Mouse (Mus musculus): ENCODE data around the gene Gmeb1. TPM values are rescaled to one million over a fixed set of nuclear protein-coding genes. Genes with fewer than 3 reads are reported as not detected.
A peak's percentile ranks its signal among the peaks of the same experiment; 100 is the strongest.

Gene Gmeb1
- total and polyA plus RNA-seq, 3 experiments: 9.9 to 29.6 TPM; not detected in 1

DNA sequence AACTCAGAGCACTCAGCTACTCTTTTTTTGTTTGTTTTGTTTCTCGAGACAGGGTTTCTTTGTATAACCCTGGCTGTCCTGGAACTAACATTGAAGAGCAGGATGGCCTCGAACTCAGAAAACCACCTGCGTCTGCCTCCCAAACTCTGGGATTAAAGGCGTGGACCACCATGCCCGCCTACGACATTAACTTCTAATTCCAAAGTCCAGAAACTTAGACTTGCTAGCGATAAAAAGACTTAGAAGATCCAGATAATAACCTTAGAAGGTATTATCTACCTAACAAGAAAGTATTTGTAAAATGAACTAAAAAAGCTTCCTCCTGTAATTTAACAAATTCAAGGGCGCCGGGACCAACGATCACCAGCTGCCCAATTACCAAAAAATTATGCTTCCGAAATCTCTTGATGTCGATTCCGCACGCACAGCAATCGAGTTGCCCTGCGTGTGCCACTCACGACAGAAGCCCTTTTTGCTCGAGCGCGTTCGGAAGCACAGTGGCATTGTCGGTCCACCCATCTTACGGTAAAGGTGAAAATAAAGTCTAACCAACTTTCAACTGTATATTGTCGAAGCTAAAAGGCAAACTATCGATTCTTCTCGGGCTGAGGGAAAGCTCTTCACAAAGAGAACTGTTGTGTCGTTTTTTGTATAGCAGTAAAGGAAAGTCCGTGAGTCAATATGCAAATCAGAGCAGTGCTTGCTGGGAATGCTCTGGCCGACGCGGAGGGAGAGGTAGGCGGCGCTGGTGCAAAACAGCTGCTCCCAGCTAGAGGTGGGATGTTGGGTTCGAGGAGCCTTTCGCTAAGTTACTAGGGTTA lies 8.5 kb upstream of the Gmeb1 start:
- peaks cover 0 to 9% of the 10 kb centered on the region in 2 experiments; a peak in 1 of 4 replicates for H3K4me1 ChIP-seq (ENCODE audit: control insufficient read depth in 1 of 2, insufficient read depth in 2 of 2, low read length in 2 of 2)
- no peaks in the 10 kb centered on the region for H3K27me3 ChIP-seq (ENCODE audit: control insufficient read depth in 1 of 2, insufficient read depth in 2 of 2, low read length in 2 of 2)
- peaks cover 10% of the 10 kb centered on the region for H3K79me2 ChIP-seq (ENCODE audit: control insufficient read depth, insufficient read depth, low read length, poor library complexity)
- peak overlapping the region; percentile 19 to 55; a peak in 3 of 4 replicates for H3K4me3 ChIP-seq (ENCODE audit: control insufficient read depth in 1 of 2, insufficient read depth in 1 of 2, low read depth in 2 of 2, low read length in 2 of 2)
- H3K27ac ChIP-seq (ENCODE audit: control insufficient read depth, low read depth, low read length): peak overlapping the region; percentile 100
- TF ChIP-seq GATA1 (IDR thresholded peaks at IDR 0.05; ENCODE audit: low read depth, low read length) (peak; percentile 80), POLR2A (IDR thresholded peaks at IDR 0.05; ENCODE audit: control insufficient read depth in 1 of 2, insufficient read depth in 1 of 2, low read depth in 1 of 2, low read length in 2 of 2, poor library complexity in 1 of 2) (peak; percentile 99), TCF12 (IDR thresholded peaks at IDR 0.05; ENCODE audit: low read depth, low read length) (no peak), TBP (IDR thresholded peaks at IDR 0.05; ENCODE audit: low read depth, low read length) (peak; percentile 100), POLR2AphosphoS5 (IDR thresholded peaks at IDR 0.05; ENCODE audit: borderline replicate concordance, low read depth, low read length) (peak; percentile 100), GABPA (IDR thresholded peaks at IDR 0.05; ENCODE audit: low read depth, low read length) (no peak), CTCF (IDR thresholded peaks at IDR 0.05 in 2 of 3, conservative IDR thresholded peaks at IDR 0.05 in 1 of 3; ENCODE audit: control insufficient read depth in 1 of 3, insufficient read depth in 1 of 3, low read depth in 2 of 3, low read length in 3 of 3, poor library complexity in 1 of 3, severe bottlenecking in 1 of 3) (peak in 1 of 3 experiments; percentile 54; a peak in 2 of 6 replicates)
- peak overlapping the region; percentile 88 for H3K9ac ChIP-seq (ENCODE audit: control insufficient read depth, low read depth, low read length, poor library complexity, severe bottlenecking)
- peaks cover 0 to 14% of the 10 kb centered on the region in 2 experiments; a peak in 2 of 4 replicates for H3K36me3 ChIP-seq (ENCODE audit: control insufficient read depth in 1 of 2, insufficient read depth in 2 of 2, low read length in 2 of 2)
- no peaks in the 10 kb centered on the region for H3K9me3 ChIP-seq (replicated peaks; ENCODE audit: insufficient read depth, low read length)
- peak; percentile 98 for DNase-seq (ENCODE audit: low read depth, low spot score)

GRCm38 (mm10) chr4:132268871-132269739 lies 7.7 kb upstream of the Gmeb1 start:
- peak; percentile 83 for DNase-seq (ENCODE audit: low read depth, low spot score)
- TF ChIP-seq CTCF (IDR thresholded peaks at IDR 0.05 in 2 of 3, conservative IDR thresholded peaks at IDR 0.05 in 1 of 3; ENCODE audit: control insufficient read depth in 1 of 3, insufficient read depth in 1 of 3, low read depth in 2 of 3, low read length in 3 of 3, poor library complexity in 1 of 3, severe bottlenecking in 1 of 3): peak in 2 of 3 experiments; percentile 25 to 46; a peak in 3 of 6 replicates
- no peak for TF ChIP-seq NRF1 (IDR thresholded peaks at IDR 0.05; ENCODE audit: insufficient read depth, low read depth, low read length, poor library complexity, severe bottlenecking)
- 0 out of 2 replicates have a peak, but pooled peaks have one; percentile 13 for TF ChIP-seq TBP (IDR thresholded peaks at IDR 0.05; ENCODE audit: low read depth, low read length)

More at GRCm38 (mm10) chr4:132268871-132269739, 7.7 kb upstream of the Gmeb1 start:
- H3K27me3 ChIP-seq (ENCODE audit: control insufficient read depth in 1 of 2, insufficient read depth in 2 of 2, low read length in 2 of 2): no peaks in the 10 kb centered on the region
- no peaks in the 10 kb centered on the region for H3K9me3 ChIP-seq (replicated peaks; ENCODE audit: insufficient read depth, low read length)
- H3K27ac ChIP-seq (ENCODE audit: control insufficient read depth, low read depth, low read length): peak overlapping the region; percentile 47; the same call in 1 of the 2 replicates
- peak overlapping the region; percentile 27 for H3K9ac ChIP-seq (ENCODE audit: control insufficient read depth, low read depth, low read length, poor library complexity, severe bottlenecking)
- no peak overlapping the region for H3K4me3 ChIP-seq (ENCODE audit: control insufficient read depth in 1 of 2, insufficient read depth in 1 of 2, low read depth in 2 of 2, low read length in 2 of 2)
- H3K4me1 ChIP-seq (ENCODE audit: control insufficient read depth in 1 of 2, insufficient read depth in 2 of 2, low read length in 2 of 2): peaks cover 0 to 9% of the 10 kb centered on the region in 2 experiments; a peak in 1 of 4 replicates
- peaks cover 4% of the 10 kb centered on the region for H3K79me2 ChIP-seq (ENCODE audit: control insufficient read depth, insufficient read depth, low read length, poor library complexity)
- peaks cover 0 to 14% of the 10 kb centered on the region in 2 experiments; a peak in 2 of 4 replicates for H3K36me3 ChIP-seq (ENCODE audit: control insufficient read depth in 1 of 2, insufficient read depth in 2 of 2, low read length in 2 of 2)

Measured in MEL (cell line).